Mouse (Mus musculus) stomach, embryonic 16.5 days (tissue): ENCODE results near the gene Gm9758. TPM values are rescaled to one million over a fixed set of nuclear protein-coding genes. Genes with fewer than 3 reads are reported as not detected.

ENCODE experiments used
- polyA plus RNA-seq: library from polyadenylated mRNA; unstranded; fragments of >200 nt; fragmentation: Nextera tagmentation; extraction: Ambion mirVana; gene quantifications from 2 replicates; pipeline ENCODE4 v1.2.1, GENCODE M21; 2015

The Gm9758 gene
- polyA plus RNA-seq, 1 experiment from 2014 or later, result not detected

Other genes starting within 250 kb of the Gm9758 start
- gene Speer4e, start 23.5 kb upstream of the Gm9758 start, polyA plus RNA-seq, result not detected in 2 replicates
- not detected in 2 replicates for gene Gm10354, start 64.0 kb upstream of the Gm9758 start, polyA plus RNA-seq
- gene Gm17019, start 118.1 kb upstream of the Gm9758 start, polyA plus RNA-seq, result not detected in 2 replicates